Mouse (Mus musculus): ENCODE data around the gene Atp13a2. TPM values are rescaled to one million over a fixed set of nuclear protein-coding genes. Genes with fewer than 3 reads are reported as not detected.

Gene Atp13a2
- total and polyA plus RNA-seq, 3 experiments, result 21.4 to 67.7 (median 22.3) TPM

GRCm38 (mm10) chr4:141053568-141054161 is 67.0 kb downstream of the Atp13a2 start:
- Histone ChIP-seq H3K36me3 (replicated peaks) (peaks cover 10% of the 10 kb centered on the region), H3K9me3 (replicated peaks) (no peaks in the 10 kb centered on the region), H3K4me1 (ENCODE audit: insufficient read depth, low read depth, low read length) (0 out of 2 replicates have a peak, but pooled peaks cover 7% of the 10 kb centered on the region), H3K4me3 (ENCODE audit: low read depth, low read length) (no peak overlapping the region), H3K27me3 (ENCODE audit: insufficient read depth, low read length) (peaks cover 3% of the 10 kb centered on the region; the same call in 1 of the 2 replicates)
- ATAC-seq (ENCODE audit: extremely low read depth, insufficient number of reproducible peaks, low FRiP score, poor library complexity, severe bottlenecking) (no peak), DNase-seq (ENCODE audit: low spot score) (no peak)
- TF ChIP-seq GATA1 (IDR thresholded peaks at IDR 0.05; ENCODE audit: borderline replicate concordance, low read length) (no peak), GATA2 (IDR thresholded peaks at IDR 0.05; ENCODE audit: borderline replicate concordance, low read depth, low read length) (no peak), CTCF (IDR thresholded peaks at IDR 0.05; ENCODE audit: low read depth, low read length) (no peak), POLR2AphosphoS5 (IDR thresholded peaks at IDR 0.05; ENCODE audit: insufficient replicate concordance, low read depth, low read length) (no peak), TAL1 (conservative IDR thresholded peaks at IDR 0.05; ENCODE audit: low read depth, low read length) (no peak)

Other genes with a start within 250 kb of the Atp13a2 start
- gene Padi6, start 244.2 kb upstream of the Atp13a2 start, total RNA-seq (2014; fragmentation: Nextera tagmentation), result not detected in 2 replicates
- gene Padi6, start 244.2 kb upstream of the Atp13a2 start, total RNA-seq (2017), result not detected in 2 replicates
- gene Padi6, start 244.2 kb upstream of the Atp13a2 start, polyA plus RNA-seq (2012), result not detected in 2 replicates
- gene Padi4, start 212.6 kb upstream of the Atp13a2 start, total RNA-seq (2014; fragmentation: Nextera tagmentation), result not detected in 2 replicates
- not detected in 2 replicates for gene Padi4, start 212.6 kb upstream of the Atp13a2 start, total RNA-seq (2017)
- 0.02 TPM in 1 of 2 replicates, not detected in the other for gene Padi4, start 212.6 kb upstream of the Atp13a2 start, polyA plus RNA-seq (2012)
- gene Padi3, start 176.2 kb upstream of the Atp13a2 start, total RNA-seq (2014; fragmentation: Nextera tagmentation), result 0.92 and 1.1 TPM in 2 replicates
- gene Padi3, start 176.2 kb upstream of the Atp13a2 start, total RNA-seq (2017), result 17.6 and 19.1 TPM in 2 replicates
- gene Padi3, start 176.2 kb upstream of the Atp13a2 start, polyA plus RNA-seq (2012), result 1.8 TPM in 2 replicates
- gene Padi1, start 141.1 kb upstream of the Atp13a2 start, total RNA-seq (2014; fragmentation: Nextera tagmentation), result not detected in 2 replicates
- gene Padi1, start 141.1 kb upstream of the Atp13a2 start, total RNA-seq (2017), result 0.12 and 0.16 TPM in 2 replicates
- 0.03 TPM in 2 replicates for gene Padi1, start 141.1 kb upstream of the Atp13a2 start, polyA plus RNA-seq (2012)
- 0.34 TPM in 1 of 2 replicates, not detected in the other for gene Padi2, start 80.5 kb upstream of the Atp13a2 start, total RNA-seq (2014; fragmentation: Nextera tagmentation)
- gene Padi2, start 80.5 kb upstream of the Atp13a2 start, total RNA-seq (2017), result 0.46 and 0.82 TPM in 2 replicates
- gene Padi2, start 80.5 kb upstream of the Atp13a2 start, polyA plus RNA-seq (2012), result 0.11 and 0.21 TPM in 2 replicates
- gene Sdhb, start 25.7 kb upstream of the Atp13a2 start, total RNA-seq (2014; fragmentation: Nextera tagmentation), result 51.2 and 51.7 TPM in 2 replicates
- gene Sdhb, start 25.7 kb upstream of the Atp13a2 start, total RNA-seq (2017), result 100 and 103 TPM in 2 replicates
- 105 and 142 TPM in 2 replicates for gene Sdhb, start 25.7 kb upstream of the Atp13a2 start, polyA plus RNA-seq (2012)
- not detected in 2 replicates for gene Mfap2, start 23.5 kb downstream of the Atp13a2 start, total RNA-seq (2014; fragmentation: Nextera tagmentation)
- not detected in 2 replicates for gene Mfap2, start 23.5 kb downstream of the Atp13a2 start, total RNA-seq (2017)
- not detected in 2 replicates for gene Mfap2, start 23.5 kb downstream of the Atp13a2 start, polyA plus RNA-seq (2012)
- 1.7 and 3.4 TPM in 2 replicates for gene Crocc, start 73.7 kb downstream of the Atp13a2 start, total RNA-seq (2014; fragmentation: Nextera tagmentation)
- 3.0 and 3.4 TPM in 2 replicates for gene Crocc, start 73.7 kb downstream of the Atp13a2 start, total RNA-seq (2017)
- gene Crocc, start 73.7 kb downstream of the Atp13a2 start, polyA plus RNA-seq (2012), result 5.3 and 7.1 TPM in 2 replicates
- 43.9 and 51.5 TPM in 2 replicates for gene Necap2, start 91.5 kb downstream of the Atp13a2 start, total RNA-seq (2014; fragmentation: Nextera tagmentation)
- gene Necap2, start 91.5 kb downstream of the Atp13a2 start, total RNA-seq (2017), result 61.9 and 62.4 TPM in 2 replicates
- gene Necap2, start 91.5 kb downstream of the Atp13a2 start, polyA plus RNA-seq (2012), result 91.8 and 101 TPM in 2 replicates
- gene Spata21, start 101.5 kb downstream of the Atp13a2 start, total RNA-seq (2014; fragmentation: Nextera tagmentation), result not detected in 2 replicates
- gene Spata21, start 101.5 kb downstream of the Atp13a2 start, total RNA-seq (2017), result not detected in 2 replicates
- gene Spata21, start 101.5 kb downstream of the Atp13a2 start, polyA plus RNA-seq (2012), result not detected in 2 replicates
- gene Szrd1, start 152.9 kb downstream of the Atp13a2 start, total RNA-seq (2014; fragmentation: Nextera tagmentation), result 54.3 and 64.5 TPM in 2 replicates
- 36.7 and 37.2 TPM in 2 replicates for gene Szrd1, start 152.9 kb downstream of the Atp13a2 start, total RNA-seq (2017)
- gene Szrd1, start 152.9 kb downstream of the Atp13a2 start, polyA plus RNA-seq (2012), result 150 and 161 TPM in 2 replicates
- gene Fbxo42, start 161.0 kb downstream of the Atp13a2 start, total RNA-seq (2014; fragmentation: Nextera tagmentation), result 30.3 and 36.7 TPM in 2 replicates
- 7.6 and 8.3 TPM in 2 replicates for gene Fbxo42, start 161.0 kb downstream of the Atp13a2 start, total RNA-seq (2017)
- gene Fbxo42, start 161.0 kb downstream of the Atp13a2 start, polyA plus RNA-seq (2012), result 14.3 and 15.5 TPM in 2 replicates
- gene Rsg1, start 227.1 kb downstream of the Atp13a2 start, total RNA-seq (2014; fragmentation: Nextera tagmentation), result 1.0 and 2.0 TPM in 2 replicates
- gene Rsg1, start 227.1 kb downstream of the Atp13a2 start, total RNA-seq (2017), result 0.93 and 1.6 TPM in 2 replicates
- 0.56 and 0.87 TPM in 2 replicates for gene Rsg1, start 227.1 kb downstream of the Atp13a2 start, polyA plus RNA-seq (2012)

All from G1E (cell line).